Mouse (Mus musculus) cerebellum, adult 2 months (tissue): ENCODE data around the gene Ndufa13.

Source experiments
- CTCF ChIP-seq: fragments of 200-500 bp; IDR thresholded peaks from 2 replicates; pipeline ENCODE4 v1.5.1; 2011; ENCODE audit warnings: low read depth, mild to moderate bottlenecking, control low read depth, low read length, moderate library complexity, borderline replicate concordance; ENCODE audit not compliant: insufficient read depth
- POLR2A ChIP-seq: fragments of 200-500 bp; IDR thresholded peaks from 2 replicates; pipeline ENCODE4 v1.6.1; 2011; ENCODE audit warnings: low read length, control low read depth, borderline replicate concordance; ENCODE audit not compliant: insufficient read depth

DNA sequence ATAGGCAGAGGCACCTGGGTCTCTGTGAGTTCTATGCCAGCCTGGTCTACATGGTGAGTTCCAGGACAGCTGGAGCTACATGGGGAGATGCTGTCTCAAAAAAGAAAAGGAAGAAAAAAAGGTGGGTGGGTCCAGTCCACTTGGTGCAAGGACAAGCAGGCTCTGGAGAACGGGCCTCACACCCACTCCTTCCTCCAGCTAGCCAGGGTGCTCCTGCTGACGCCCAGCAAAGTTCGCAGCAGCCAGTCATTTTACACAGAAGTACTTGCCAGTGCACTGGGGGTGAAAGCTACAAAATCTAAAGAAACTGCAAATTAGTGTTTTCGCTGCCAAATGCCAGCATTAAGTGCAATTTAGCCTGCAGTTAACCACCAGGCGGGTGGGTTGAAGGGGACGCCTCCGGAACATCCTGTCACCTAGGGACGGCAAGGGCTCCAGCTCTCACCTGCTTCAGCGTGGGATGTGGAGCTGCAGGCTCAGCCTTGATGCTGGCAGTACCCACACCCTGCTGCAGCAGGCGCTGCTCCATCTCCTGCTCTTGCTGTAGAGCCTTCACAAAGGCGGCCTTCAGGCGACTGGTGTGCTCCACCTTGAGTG is 10.2 kb upstream of the Ndufa13 start:
- no peak for TF ChIP-seq CTCF
- no peak for TF ChIP-seq POLR2A
